Mouse (Mus musculus): ENCODE data around the gene Cxcr6. TPM values are rescaled to one million over a fixed set of nuclear protein-coding genes. Genes with fewer than 3 reads are reported as not detected.
"Not testable (repeated sequence)": the region's sequence is repeated elsewhere in the genome, so short reads cannot be mapped to it uniquely, and the experiment has no call there.

Cxcr6 gene
- polyA plus RNA-seq (2016; fragmentation: Nextera tagmentation; extraction: Ambion mirVana) = 0.15 and 0.19 TPM in 2 replicates

DNA sequence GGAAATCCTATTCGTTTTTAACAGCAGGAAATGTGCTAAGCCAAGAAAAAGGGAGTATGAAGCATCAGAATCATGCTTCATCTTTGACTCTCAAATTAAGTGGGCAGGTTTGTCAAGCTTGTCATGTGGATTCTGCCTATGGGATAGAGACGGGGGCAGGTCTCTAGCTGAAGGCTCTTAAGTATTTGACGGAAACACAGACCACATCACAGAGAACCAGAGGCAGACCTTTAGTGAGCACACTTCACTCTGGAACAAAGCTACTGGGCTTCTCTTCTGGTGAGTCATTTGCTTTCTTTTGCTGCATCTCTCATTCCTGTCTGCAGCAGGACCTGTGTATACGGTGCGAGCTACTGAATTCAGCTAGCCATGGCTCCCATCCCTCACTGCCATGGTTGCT lies at the start of gene Cxcr6:
Gene Cxcr6 (plus strand): TSS at position 209 of the 400 bp plus-strand sequence.
- Histone ChIP-seq H3K27me3 (ENCODE audit: low read depth, poor library complexity, severe bottlenecking) (no peaks in the 10 kb centered on the region), H3K27ac (no peak within 1 kb of the TSS), H3K4me3 (no peak within 1 kb of the TSS), H3K4me1 (no peaks in the 10 kb centered on the region), H3K9me3 (replicated peaks) (no peaks in the 10 kb centered on the region), H3K36me3 (peaks cover 14% of the 10 kb centered on the region)
- no peak for DNase-seq (ENCODE audit: low spot score)
- 88% methylated on average over 5 of the region's 5 CpGs for WGBS

DNA sequence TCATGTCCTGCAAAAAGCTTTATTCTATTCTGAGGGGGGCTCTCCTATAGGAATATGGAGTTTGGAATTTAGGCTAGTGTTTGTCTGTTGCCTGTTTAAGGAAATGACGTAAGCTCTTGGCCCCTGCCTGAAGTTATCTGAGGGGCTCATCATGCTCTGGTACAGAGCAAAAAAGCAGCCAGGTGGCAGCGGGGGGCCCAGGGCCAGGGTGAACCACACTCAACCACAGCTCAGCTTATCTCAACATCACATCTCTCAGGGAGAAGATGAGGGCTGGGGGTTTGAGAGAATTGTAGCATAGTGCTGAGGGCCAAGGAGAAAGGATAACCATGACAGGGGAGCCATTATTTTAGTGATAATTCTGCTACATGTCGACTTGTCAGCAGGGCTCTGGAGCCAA lies 49.5 kb upstream of the Cxcr6 start:
- Histone ChIP-seq H3K9me3 (replicated peaks) (no peaks in the 10 kb centered on the region), H3K4me3 (no peak overlapping the region), H3K27ac (no peak overlapping the region), H3K27me3 (ENCODE audit: low read depth, poor library complexity, severe bottlenecking) (no peaks in the 10 kb centered on the region), H3K4me1 (no peaks in the 10 kb centered on the region), H3K36me3 (no peaks in the 10 kb centered on the region)
- no peak for DNase-seq (ENCODE audit: low spot score)
- 86% methylated on average over 3 of the region's 3 CpGs for WGBS

DNA sequence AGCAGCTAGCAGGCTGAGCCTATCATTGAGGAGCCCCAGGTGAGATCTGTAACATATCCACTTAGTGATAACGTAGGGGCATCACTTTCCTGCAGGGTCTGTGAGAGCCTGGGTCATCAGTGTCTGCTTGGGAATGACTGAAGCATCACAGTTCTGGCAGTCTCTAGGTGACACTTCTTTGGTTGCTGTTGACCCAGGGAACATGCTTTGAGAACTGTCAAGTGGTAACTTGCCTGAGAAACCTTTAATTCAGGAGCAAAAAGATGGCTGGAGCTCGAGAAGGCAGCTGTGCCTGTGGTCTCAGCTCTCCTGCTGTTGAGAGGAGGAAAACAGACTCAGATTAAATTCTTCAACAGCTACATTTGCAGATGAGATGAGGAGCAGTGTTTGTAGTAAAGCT lies 48.9 kb upstream of the Cxcr6 start:
- WGBS = 62% methylated on average over 2 of the region's 2 CpGs
- no peak overlapping the region for H3K4me3 ChIP-seq

DNA sequence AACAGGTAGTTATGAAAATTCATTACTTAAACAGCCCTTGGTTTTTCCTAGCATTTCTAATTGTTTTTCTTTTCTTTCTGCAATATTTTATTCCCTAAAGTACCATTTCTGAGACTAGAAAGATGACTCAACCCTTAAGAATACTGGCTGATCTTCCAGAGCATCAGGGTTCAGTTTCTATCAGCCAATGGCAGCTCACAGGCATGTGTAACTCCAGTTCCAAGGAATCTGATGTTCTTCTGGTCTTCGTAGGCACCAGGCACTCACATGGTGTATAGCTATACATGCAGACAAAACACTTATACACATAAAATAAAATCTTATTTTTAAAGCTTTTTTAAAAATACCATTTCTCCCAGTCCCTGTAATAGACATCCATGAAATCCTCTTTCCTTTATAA lies 48.1 kb upstream of the Cxcr6 start:
- Histone ChIP-seq H3K27me3 (ENCODE audit: low read depth, poor library complexity, severe bottlenecking) (no peaks in the 10 kb centered on the region), H3K36me3 (no peaks in the 10 kb centered on the region), H3K27ac (no peak overlapping the region), H3K4me1 (no peaks in the 10 kb centered on the region), H3K9me3 (replicated peaks) (no peaks in the 10 kb centered on the region), H3K4me3 (no peak overlapping the region)
- no peak for DNase-seq (ENCODE audit: low spot score)
- WGBS = 84% methylated on average over 1 of the region's 1 CpGs

More for the DNA sequence above, 48.9 kb upstream of the Cxcr6 start:
- no peaks in the 10 kb centered on the region for H3K4me1 ChIP-seq
- H3K9me3 ChIP-seq (replicated peaks) = no peaks in the 10 kb centered on the region
- no peak for DNase-seq (ENCODE audit: low spot score)
- no peak overlapping the region for H3K27ac ChIP-seq
- no peaks in the 10 kb centered on the region for H3K27me3 ChIP-seq (ENCODE audit: low read depth, poor library complexity, severe bottlenecking)
- no peaks in the 10 kb centered on the region for H3K36me3 ChIP-seq

- H3K36me3 ChIP-seq = no peaks in the 10 kb centered on the region
- no peaks in the 10 kb centered on the region for H3K4me1 ChIP-seq
- no peak overlapping the region for H3K4me3 ChIP-seq
- DNase-seq (ENCODE audit: low spot score) = no peak
- no peaks in the 10 kb centered on the region for H3K27me3 ChIP-seq (ENCODE audit: low read depth, poor library complexity, severe bottlenecking)
- H3K27ac ChIP-seq = no peak overlapping the region
- 80% methylated on average over 4 of the region's 4 CpGs for WGBS
- no peaks in the 10 kb centered on the region for H3K9me3 ChIP-seq (replicated peaks)
Measured at GRCm38 (mm10) chr9:123758645-123759044, 47.6 kb upstream of the Cxcr6 start.

- 90% methylated on average over 3 of the region's 3 CpGs for whole genome bisulfite sequencing
- Histone ChIP-seq H3K36me3 (no peaks in the 10 kb centered on the region), H3K4me1 (no peaks in the 10 kb centered on the region), H3K4me3 (no peak overlapping the region), H3K27me3 (ENCODE audit: low read depth, poor library complexity, severe bottlenecking) (no peaks in the 10 kb centered on the region), H3K9me3 (replicated peaks) (no peaks in the 10 kb centered on the region), H3K27ac (no peak overlapping the region)
- DNase-seq (ENCODE audit: low spot score) = no peak
Measured at GRCm38 (mm10) chr9:123760806-123761205, 45.5 kb upstream of the Cxcr6 start.

DNA sequence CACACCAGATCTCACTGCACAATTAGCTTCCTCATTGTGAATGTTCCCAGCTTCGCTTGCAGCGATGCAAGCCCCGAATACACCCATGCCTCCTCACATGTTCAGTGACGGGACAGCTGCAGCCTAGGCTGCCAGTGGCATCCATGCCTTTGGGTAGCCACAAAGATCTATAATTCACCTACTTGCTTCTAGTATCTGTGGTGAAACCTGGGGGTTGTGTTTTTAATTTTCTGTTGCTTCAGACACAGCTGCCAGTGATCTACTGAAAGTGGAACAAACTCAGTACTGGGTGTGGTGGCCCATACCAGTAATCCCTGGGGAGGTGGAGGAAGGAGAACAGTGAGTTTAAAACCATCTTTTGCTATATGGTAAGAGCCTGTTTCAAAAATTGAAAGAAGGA lies 43.4 kb upstream of the Cxcr6 start:
- no peaks in the 10 kb centered on the region for H3K4me1 ChIP-seq
- H3K4me3 ChIP-seq = no peak overlapping the region
- no peak overlapping the region for H3K27ac ChIP-seq
- H3K36me3 ChIP-seq = no peaks in the 10 kb centered on the region
- 90% methylated on average over 4 of the region's 4 CpGs for WGBS
- no peaks in the 10 kb centered on the region for H3K9me3 ChIP-seq (replicated peaks)
- no peaks in the 10 kb centered on the region for H3K27me3 ChIP-seq (ENCODE audit: low read depth, poor library complexity, severe bottlenecking)
- no peak for DNase-seq (ENCODE audit: low spot score)

- H3K4me3 ChIP-seq = no peak overlapping the region
- no peaks in the 10 kb centered on the region for H3K27me3 ChIP-seq (ENCODE audit: low read depth, poor library complexity, severe bottlenecking)
- no peaks in the 10 kb centered on the region for H3K36me3 ChIP-seq
- no peaks in the 10 kb centered on the region for H3K9me3 ChIP-seq (replicated peaks)
- WGBS = 83% methylated on average over 3 of the region's 3 CpGs
- H3K27ac ChIP-seq = no peak overlapping the region
- DNase-seq (ENCODE audit: low spot score) = no peak
- no peaks in the 10 kb centered on the region for H3K4me1 ChIP-seq
Measured at GRCm38 (mm10) chr9:123763771-123764170, 42.5 kb upstream of the Cxcr6 start.

- H3K4me3 ChIP-seq = no peak overlapping the region
- no peaks in the 10 kb centered on the region for H3K9me3 ChIP-seq (replicated peaks)
- DNase-seq (ENCODE audit: low spot score) = no peak
- no peak overlapping the region for H3K27ac ChIP-seq
- H3K4me1 ChIP-seq = no peaks in the 10 kb centered on the region
- no peaks in the 10 kb centered on the region for H3K36me3 ChIP-seq
- WGBS = 90% methylated on average over 3 of the region's 3 CpGs
- H3K27me3 ChIP-seq (ENCODE audit: low read depth, poor library complexity, severe bottlenecking) = no peaks in the 10 kb centered on the region
Measured at GRCm38 (mm10) chr9:123766996-123767395, 39.3 kb upstream of the Cxcr6 start.

DNA sequence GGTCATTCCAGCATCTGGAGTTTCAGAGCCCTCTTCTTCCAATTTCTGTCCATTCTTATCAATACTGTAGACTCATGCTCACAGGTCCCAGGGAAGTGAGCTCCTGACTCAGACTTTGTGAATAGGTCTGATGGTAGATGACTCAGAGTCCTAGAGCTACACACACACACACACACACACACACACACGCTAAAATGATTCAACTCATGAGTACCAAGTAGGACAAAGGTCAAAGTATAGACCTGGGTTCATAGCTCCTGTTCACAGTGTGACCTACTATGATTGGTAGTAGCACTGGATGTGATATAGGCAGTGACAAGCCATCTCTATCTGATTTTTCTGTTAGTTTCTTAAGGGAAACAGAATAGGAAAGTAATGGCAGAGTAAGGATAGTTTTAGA lies 37.8 kb upstream of the Cxcr6 start:
- no peaks in the 10 kb centered on the region for H3K9me3 ChIP-seq (replicated peaks)
- DNase-seq (ENCODE audit: low spot score) = no peak
- no peak overlapping the region for H3K4me3 ChIP-seq
- H3K36me3 ChIP-seq = no peaks in the 10 kb centered on the region
- no peaks in the 10 kb centered on the region for H3K27me3 ChIP-seq (ENCODE audit: low read depth, poor library complexity, severe bottlenecking)
- no peak overlapping the region for H3K27ac ChIP-seq
- 82% methylated on average over 1 of the region's 1 CpGs for WGBS
- H3K4me1 ChIP-seq = no peaks in the 10 kb centered on the region

GRCm38 (mm10) chr9:123769532-123769931 lies 36.7 kb upstream of the Cxcr6 start:
- no peak overlapping the region for H3K27ac ChIP-seq
- H3K4me3 ChIP-seq = no peak overlapping the region
- DNase-seq (ENCODE audit: low spot score) = no peak
- H3K27me3 ChIP-seq (ENCODE audit: low read depth, poor library complexity, severe bottlenecking) = no peaks in the 10 kb centered on the region
- no peaks in the 10 kb centered on the region for H3K4me1 ChIP-seq
- 60% methylated on average over 6 of the region's 6 CpGs for WGBS
- H3K9me3 ChIP-seq (replicated peaks) = no peaks in the 10 kb centered on the region
- H3K36me3 ChIP-seq = no peaks in the 10 kb centered on the region

GRCm38 (mm10) chr9:123773299-123773698 lies 33.0 kb upstream of the Cxcr6 start:
- H3K9me3 ChIP-seq (replicated peaks); H3K27me3 ChIP-seq (ENCODE audit: low read depth, poor library complexity, severe bottlenecking); H3K27ac ChIP-seq; H3K4me1 ChIP-seq; H3K4me3 ChIP-seq; DNase-seq (ENCODE audit: low spot score); H3K36me3 ChIP-seq: not testable (repeated sequence)
- WGBS = 38% methylated on average over 2 of the region's 2 CpGs

DNA sequence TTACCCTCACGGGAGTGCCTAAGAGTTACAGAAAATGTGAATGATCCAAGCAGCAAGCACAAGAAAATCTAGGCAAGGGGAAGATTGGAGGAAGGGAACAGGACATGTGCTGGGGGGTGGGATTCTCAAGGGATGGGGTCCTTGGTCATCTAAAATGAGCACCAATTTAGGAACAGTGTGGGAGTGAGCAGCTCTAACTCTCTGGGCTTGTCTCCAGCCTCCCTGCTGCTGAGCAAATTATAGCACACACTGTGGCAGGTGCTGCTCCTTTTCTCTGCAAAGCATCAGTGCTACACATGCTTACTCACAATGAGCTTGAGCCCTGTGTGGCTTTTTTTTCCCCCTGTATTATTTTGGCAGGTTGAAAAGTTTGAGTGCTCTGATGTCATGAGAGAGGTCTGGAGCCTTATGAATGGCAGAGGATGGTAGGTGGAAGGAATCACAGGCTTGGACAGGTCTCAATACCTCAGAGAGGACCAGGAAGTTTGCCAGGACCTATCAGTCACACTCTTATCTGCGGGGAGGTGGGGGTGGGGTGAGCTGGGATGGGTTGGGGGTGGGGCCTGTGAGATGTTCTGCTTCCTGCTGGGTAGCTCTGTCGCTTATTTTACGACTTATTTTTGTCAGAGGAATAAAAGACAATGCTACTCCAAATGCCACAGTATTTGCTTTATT lies 17.3 kb upstream of the Cxcr6 start:
- no peaks in the 10 kb centered on the region for H3K27me3 ChIP-seq (ENCODE audit: low read depth, poor library complexity, severe bottlenecking)
- H3K4me1 ChIP-seq = no peaks in the 10 kb centered on the region
- H3K27ac ChIP-seq = no peak overlapping the region
- H3K9me3 ChIP-seq (replicated peaks) = no peaks in the 10 kb centered on the region
- 78% methylated on average over 4 of the region's 4 CpGs for WGBS
- no peak overlapping the region for H3K4me3 ChIP-seq
- peaks cover 45% of the 10 kb centered on the region for H3K36me3 ChIP-seq
- no peak for DNase-seq (ENCODE audit: low spot score)

DNA sequence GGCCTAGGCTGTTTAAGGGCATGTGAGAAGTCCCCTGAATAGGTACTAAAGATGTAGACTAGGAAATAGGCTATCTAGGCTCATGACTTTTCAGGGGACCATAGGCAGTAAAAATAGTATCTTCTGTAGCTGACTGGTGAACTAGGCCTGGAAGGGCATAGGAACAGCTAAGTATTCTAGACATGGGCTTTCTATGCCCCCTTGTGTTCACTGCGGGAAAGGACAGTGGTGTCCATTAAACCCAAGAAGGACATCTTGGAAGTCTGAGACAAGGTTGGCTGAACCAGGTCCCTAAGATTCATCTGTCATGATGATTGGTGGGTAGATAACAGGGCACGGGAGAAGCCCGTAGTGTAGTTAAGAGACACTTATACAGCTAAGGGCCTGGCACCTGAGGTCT lies 10.1 kb upstream of the Cxcr6 start:
- Histone ChIP-seq H3K36me3 (peaks cover 47% of the 10 kb centered on the region), H3K27ac (no peak overlapping the region), H3K4me1 (no peaks in the 10 kb centered on the region), H3K9me3 (replicated peaks) (no peaks in the 10 kb centered on the region), H3K27me3 (ENCODE audit: low read depth, poor library complexity, severe bottlenecking) (no peaks in the 10 kb centered on the region), H3K4me3 (no peak overlapping the region)
- WGBS = 72% methylated on average over 3 of the region's 3 CpGs
- peak; percentile 35 for DNase-seq (ENCODE audit: low spot score)
